Mouse (Mus musculus): ENCODE data around the gene Tead2. TPM values are rescaled to one million over a fixed set of nuclear protein-coding genes. Genes with fewer than 3 reads are reported as not detected.

Tead2 gene
- total RNA-seq, 2 experiments from 2014 or later = 4.3 to 5.7 TPM

- Histone ChIP-seq H3K27ac (no peak overlapping the region), H3K4me3 (no peak overlapping the region)
- no peak for DNase-seq (ENCODE audit: low spot score in 2 of 2)
- TF ChIP-seq CTCF (conservative IDR thresholded peaks at IDR 0.05) = no peak
Observed at GRCm38 (mm10) chr7:45193871-45194785, 21.4 kb upstream of the Tead2 start.

- Histone ChIP-seq H3K4me3 (no peak overlapping the region), H3K27ac (no peak overlapping the region)
- no peak for TF ChIP-seq CTCF (conservative IDR thresholded peaks at IDR 0.05)
- no peak for DNase-seq (ENCODE audit: low spot score in 2 of 2)
Observed at GRCm38 (mm10) chr7:45195341-45196175, 20.0 kb upstream of the Tead2 start.

GRCm38 (mm10) chr7:45196176-45196535 is 19.4 kb upstream of the Tead2 start:
- H3K27ac ChIP-seq = no peak overlapping the region
- no peak for DNase-seq (ENCODE audit: low spot score in 2 of 2)
- no peak overlapping the region for H3K4me3 ChIP-seq
- no peak for TF ChIP-seq CTCF (conservative IDR thresholded peaks at IDR 0.05)

- no peak for DNase-seq (ENCODE audit: low spot score in 2 of 2)
- no peak for TF ChIP-seq CTCF (conservative IDR thresholded peaks at IDR 0.05)
- Histone ChIP-seq H3K27ac (no peak overlapping the region), H3K4me3 (no peak overlapping the region)
Observed at GRCm38 (mm10) chr7:45196994-45197393, 18.6 kb upstream of the Tead2 start.

GRCm38 (mm10) chr7:45198435-45198834 is 17.1 kb upstream of the Tead2 start:
- no peak overlapping the region for H3K4me3 ChIP-seq
- peak overlapping the region; percentile 62; the same call in 1 of the 2 replicates for H3K27ac ChIP-seq
- peak in 1 of 2 experiments; percentile 75 for DNase-seq (ENCODE audit: low spot score in 2 of 2)
- peak; percentile 85 for TF ChIP-seq CTCF (conservative IDR thresholded peaks at IDR 0.05)

- H3K27ac ChIP-seq = peak overlapping the region; percentile 62; the same call in 1 of the 2 replicates
- DNase-seq (ENCODE audit: low spot score in 2 of 2) = no peak
- TF ChIP-seq CTCF (conservative IDR thresholded peaks at IDR 0.05) = no peak
- no peak overlapping the region for H3K4me3 ChIP-seq
Observed at GRCm38 (mm10) chr7:45198961-45199360, 16.6 kb upstream of the Tead2 start.

- H3K4me3 ChIP-seq = no peak overlapping the region
- H3K27ac ChIP-seq = no peak overlapping the region
- no peak for DNase-seq (ENCODE audit: low spot score in 2 of 2)
- no peak for TF ChIP-seq CTCF (conservative IDR thresholded peaks at IDR 0.05)
Observed at GRCm38 (mm10) chr7:45202654-45203053, 12.9 kb upstream of the Tead2 start.

- Histone ChIP-seq H3K27ac (peak within 1 kb of the TSS; percentile 86), H3K4me3 (peak within 1 kb of the TSS; percentile 70)
- peak; percentile 87 to 94 for DNase-seq (ENCODE audit: low spot score in 2 of 2)
- no peak; the same call in 1 of the 2 replicates for TF ChIP-seq CTCF (conservative IDR thresholded peaks at IDR 0.05)
Observed at GRCm38 (mm10) chr7:45204380-45205143, 11.0 kb upstream of the Tead2 start, which contains the start of gene Ccdc155. TSS of gene Ccdc155 (minus strand) at chr7:45204892.

- DNase-seq (ENCODE audit: low spot score in 2 of 2) = no peak
- peak; percentile 48 for TF ChIP-seq CTCF (conservative IDR thresholded peaks at IDR 0.05)
- H3K27ac ChIP-seq = no peak overlapping the region
- H3K4me3 ChIP-seq = no peak overlapping the region
Observed at GRCm38 (mm10) chr7:45208260-45208659, 7.3 kb upstream of the Tead2 start.

GRCm38 (mm10) chr7:45211070-45211469 is 4.5 kb upstream of the Tead2 start:
- TF ChIP-seq CTCF (conservative IDR thresholded peaks at IDR 0.05) = no peak
- Histone ChIP-seq H3K4me3 (no peak overlapping the region), H3K27ac (no peak overlapping the region)
- no peak for DNase-seq (ENCODE audit: low spot score in 2 of 2)

GRCm38 (mm10) chr7:45211851-45212251 is 3.7 kb upstream of the Tead2 start, which contains the start of gene Dkkl1:
TSS of gene Dkkl1 (minus strand) at chr7:45212147.
- TF ChIP-seq CTCF (conservative IDR thresholded peaks at IDR 0.05) = no peak
- no peak for DNase-seq (ENCODE audit: low spot score in 2 of 2)
- H3K4me3 ChIP-seq = no peak within 1 kb of the TSS
- no peak within 1 kb of the TSS for H3K27ac ChIP-seq

GRCm38 (mm10) chr7:45212356-45212755 is 3.2 kb upstream of the Tead2 start:
- no peak overlapping the region for H3K4me3 ChIP-seq
- TF ChIP-seq CTCF (conservative IDR thresholded peaks at IDR 0.05) = no peak
- H3K27ac ChIP-seq = no peak overlapping the region
- DNase-seq (ENCODE audit: low spot score in 2 of 2) = no peak
